Mouse (Mus musculus): ENCODE data around the gene Rarg. TPM values are rescaled to one million over a fixed set of nuclear protein-coding genes. Genes with fewer than 3 reads are reported as not detected.
A peak's percentile ranks its signal among the peaks of the same experiment; 100 is the strongest.
"Not testable (repeated sequence)": the region's sequence is repeated elsewhere in the genome, so short reads cannot be mapped to it uniquely, and the experiment has no call there.

Gene Rarg
- total RNA-seq, 2 experiments from 2014 or later, result 30.8 to 34.6 TPM

GRCm38 (mm10) chr15:102240607-102241006 lies 16.7 kb downstream of the Rarg start:
- no peak for ATAC-seq (ENCODE audit: poor library complexity, severe bottlenecking)

- no peak for ATAC-seq (ENCODE audit: poor library complexity, severe bottlenecking)
These were observed 17.5 kb downstream of the Rarg start for GRCm38 (mm10) chr15:102239851-102240250.

GRCm38 (mm10) chr15:102239260-102239590 lies 18.1 kb downstream of the Rarg start:
- ATAC-seq (ENCODE audit: poor library complexity, severe bottlenecking), result peak; percentile 59

GRCm38 (mm10) chr15:102238543-102239259 lies 18.6 kb downstream of the Rarg start:
- ATAC-seq (ENCODE audit: poor library complexity, severe bottlenecking), result no peak

- no peak for ATAC-seq (ENCODE audit: poor library complexity, severe bottlenecking)
These were observed 21.8 kb downstream of the Rarg start for GRCm38 (mm10) chr15:102235371-102236027.

GRCm38 (mm10) chr15:102233896-102234295 lies 23.4 kb downstream of the Rarg start:
- 0 out of 2 replicates have a peak, but pooled peaks have one; percentile 19 for ATAC-seq (ENCODE audit: poor library complexity, severe bottlenecking)

- ATAC-seq (ENCODE audit: poor library complexity, severe bottlenecking), result no peak
These were observed 24.6 kb downstream of the Rarg start for GRCm38 (mm10) chr15:102232764-102233163.

- ATAC-seq (ENCODE audit: poor library complexity, severe bottlenecking), result peak; percentile 79
These were observed 25.6 kb downstream of the Rarg start, which contains the start of gene Itgb7 for GRCm38 (mm10) chr15:102231748-102232147. TSS of gene Itgb7 (minus strand) at chr15:102231944.

GRCm38 (mm10) chr15:102230408-102231321 lies 26.7 kb downstream of the Rarg start:
- peak; percentile 72 for ATAC-seq (ENCODE audit: poor library complexity, severe bottlenecking)

- ATAC-seq (ENCODE audit: poor library complexity, severe bottlenecking), result not testable (repeated sequence)
These were observed 31.7 kb downstream of the Rarg start for GRCm38 (mm10) chr15:102225619-102226018.

GRCm38 (mm10) chr15:102224992-102225617 lies 32.2 kb downstream of the Rarg start:
- ATAC-seq (ENCODE audit: poor library complexity, severe bottlenecking), result peak; percentile 80

- ATAC-seq (ENCODE audit: poor library complexity, severe bottlenecking), result peak; percentile 88
These were observed 32.9 kb downstream of the Rarg start for GRCm38 (mm10) chr15:102224186-102224991.

- no peak for ATAC-seq (ENCODE audit: poor library complexity, severe bottlenecking)
These were observed 34.9 kb downstream of the Rarg start for GRCm38 (mm10) chr15:102222386-102222785.

GRCm38 (mm10) chr15:102217325-102217724 lies 40.0 kb downstream of the Rarg start:
- ATAC-seq (ENCODE audit: poor library complexity, severe bottlenecking), result no peak

- no peak for ATAC-seq (ENCODE audit: poor library complexity, severe bottlenecking)
These were observed 40.7 kb downstream of the Rarg start for GRCm38 (mm10) chr15:102216459-102217228.

- no peak for ATAC-seq (ENCODE audit: poor library complexity, severe bottlenecking)
These were observed 41.7 kb downstream of the Rarg start for GRCm38 (mm10) chr15:102215624-102216023.

GRCm38 (mm10) chr15:102214132-102214531 lies 43.2 kb downstream of the Rarg start:
- no peak for ATAC-seq (ENCODE audit: poor library complexity, severe bottlenecking)

- ATAC-seq (ENCODE audit: poor library complexity, severe bottlenecking), result no peak
These were observed 45.4 kb downstream of the Rarg start for GRCm38 (mm10) chr15:102211895-102212294.

GRCm38 (mm10) chr15:102210816-102211215 lies 46.5 kb downstream of the Rarg start:
- no peak for ATAC-seq (ENCODE audit: poor library complexity, severe bottlenecking)
